Mouse (Mus musculus) kidney, adult 9 months (tissue): ENCODE measurements around the gene Vmn1r60.
"Not testable (repeated sequence)": the region's sequence is repeated elsewhere in the genome, so short reads cannot be mapped to it uniquely, and the experiment has no call there.

ENCODE experiments used
- DNase-seq: peaks from one replicate; pipeline ENCODE4 v3.0.0; 2022

Gene Vmn1r60

DNA sequence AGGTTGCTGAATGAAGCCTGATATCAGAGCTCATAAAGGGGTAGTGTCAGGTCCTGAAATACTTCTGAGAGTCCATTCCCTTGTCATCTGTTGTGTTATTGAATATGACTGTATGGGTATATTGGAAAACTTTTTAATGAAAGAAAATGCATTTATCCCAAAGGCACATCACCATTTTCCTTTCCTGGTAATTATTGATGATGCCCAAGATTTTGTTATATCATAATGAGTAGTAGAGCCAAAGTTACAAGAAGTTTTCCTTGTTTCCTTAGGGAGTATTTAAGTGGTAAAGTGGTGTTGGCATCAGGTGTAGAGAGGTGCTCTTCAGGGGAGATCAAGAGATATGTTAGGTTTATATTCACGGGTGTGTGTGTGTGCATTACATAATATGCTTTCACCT lies at the start of gene Vmn1r60:
Vmn1r60 (minus strand) TSS at position 101 of the 400 bp plus-strand sequence.
- DNase-seq, result not testable (repeated sequence)

DNA sequence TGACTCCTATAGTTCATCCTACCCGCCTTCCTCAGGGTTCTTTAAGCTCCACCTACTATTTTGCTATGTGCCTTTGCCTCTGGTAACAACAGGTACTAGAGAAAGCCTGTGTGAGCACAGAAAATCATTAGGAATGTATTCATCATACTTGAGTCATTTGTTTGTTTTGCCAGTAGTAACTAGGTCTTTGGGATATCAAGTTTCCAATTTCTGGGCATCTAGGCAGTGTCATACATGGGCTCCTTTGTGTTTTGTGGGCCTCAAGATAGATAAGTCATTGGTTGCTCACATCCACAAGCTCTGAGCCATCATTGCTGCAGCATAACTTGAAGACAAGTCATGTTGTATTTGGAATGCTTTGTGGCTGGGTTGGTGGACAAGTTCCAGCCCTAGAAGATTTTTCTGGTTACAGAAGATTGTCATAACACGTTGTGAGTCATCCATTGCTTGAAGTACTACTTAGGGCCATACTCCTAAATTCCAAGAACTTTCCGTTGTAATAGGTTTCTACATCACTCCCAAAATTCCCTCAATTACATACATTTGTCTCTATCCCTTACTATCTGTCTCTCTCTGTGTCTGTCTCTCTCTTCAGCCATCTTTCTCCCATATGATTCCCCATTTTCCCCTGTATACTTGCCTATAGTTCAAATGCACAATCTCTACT lies 6.2 kb downstream of the Vmn1r60 start:
- DNase-seq, result not testable (repeated sequence)

DNA sequence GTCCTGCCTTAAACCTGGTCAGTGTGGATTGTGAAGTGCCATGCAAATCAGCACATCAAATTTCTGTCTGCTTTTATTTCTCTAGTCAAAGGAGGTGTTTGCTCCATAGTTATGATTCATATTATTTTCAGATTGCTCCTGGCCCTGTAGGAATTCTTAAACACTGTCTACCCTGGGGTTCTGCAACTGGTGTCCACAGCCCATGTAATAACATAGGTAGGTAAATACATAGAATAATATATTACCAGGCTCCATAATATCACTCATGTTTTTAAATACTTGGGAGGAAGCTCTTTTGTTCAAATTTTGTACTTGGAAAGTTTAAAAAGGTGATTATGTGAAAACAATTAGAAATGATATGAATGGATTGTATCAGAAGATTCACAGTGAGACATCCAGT lies 53.3 kb downstream of the Vmn1r60 start, which contains the start of gene Vmn2r28:
Vmn2r28 (minus strand) TSS at position 101 of the 400 bp plus-strand sequence.
- not testable (repeated sequence) for DNase-seq
